Mouse (Mus musculus) CD4-positive, CD25-positive, alpha-beta regulatory T cell, adult 2 months (primary cell): Measurements from ENCODE around the gene Slc41a2.
A peak's percentile ranks its signal among the peaks of the same experiment; 100 is the strongest.
"Not testable (repeated sequence)": the region's sequence is repeated elsewhere in the genome, so short reads cannot be mapped to it uniquely, and the experiment has no call there.

ENCODE experiments used
- DNase-seq: peaks from one replicate; pipeline ENCODE4 v3.0.0-alpha.2; 2012; ENCODE audit warnings: low read depth, low spot score

Gene Slc41a2

DNA sequence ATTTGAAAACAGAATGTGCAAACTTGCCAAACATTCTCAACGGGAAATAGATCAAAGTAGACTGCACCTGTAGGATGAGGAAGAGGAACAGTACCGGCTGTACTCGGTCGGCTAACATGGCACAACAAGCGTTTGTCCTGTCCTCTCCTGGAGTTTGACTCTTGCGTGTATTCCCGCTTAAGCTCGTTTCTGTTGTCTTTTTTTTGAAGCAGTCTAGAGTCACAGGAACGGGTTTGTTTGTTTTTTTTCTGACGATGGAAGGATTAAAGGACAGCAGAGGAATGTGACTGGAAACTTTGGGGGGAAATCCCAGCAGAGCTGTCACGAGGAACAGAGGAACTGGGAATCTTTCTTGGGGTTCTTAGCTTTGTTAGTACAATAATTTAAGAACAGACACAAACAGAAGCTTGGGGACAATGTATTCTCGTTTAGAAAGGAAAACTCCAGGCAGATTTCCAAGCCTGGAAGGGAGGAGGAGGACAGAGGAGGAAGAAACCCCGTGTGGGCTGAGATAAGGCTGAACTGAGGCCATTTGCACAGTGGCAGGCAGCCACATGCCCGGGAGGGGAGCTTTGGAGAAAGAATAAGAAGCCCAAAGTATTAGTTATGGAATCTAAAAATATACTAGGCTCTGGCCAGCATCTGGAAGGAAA is 16.1 kb upstream of the Slc41a2 start:
- DNase-seq: no peak

DNA sequence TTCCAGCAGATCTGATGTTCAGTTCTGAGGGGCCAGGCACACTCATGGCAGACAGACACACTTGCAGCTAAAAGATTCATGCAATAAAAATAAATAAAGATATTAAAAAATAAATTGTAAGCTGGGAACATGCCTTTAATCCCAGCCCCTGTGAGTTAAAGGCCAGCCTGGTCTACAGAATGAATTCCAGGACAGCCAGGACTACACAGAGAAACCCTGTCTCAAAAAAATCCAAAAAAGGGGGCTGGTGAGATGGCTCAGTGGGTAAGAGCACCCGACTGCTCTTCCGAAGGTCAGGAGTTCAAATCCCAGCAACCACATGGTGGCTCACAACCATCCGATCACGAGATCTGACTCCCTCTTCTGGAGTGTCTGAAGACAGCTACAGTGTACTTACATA is 14.1 kb upstream of the Slc41a2 start:
- DNase-seq: not testable (repeated sequence)

DNA sequence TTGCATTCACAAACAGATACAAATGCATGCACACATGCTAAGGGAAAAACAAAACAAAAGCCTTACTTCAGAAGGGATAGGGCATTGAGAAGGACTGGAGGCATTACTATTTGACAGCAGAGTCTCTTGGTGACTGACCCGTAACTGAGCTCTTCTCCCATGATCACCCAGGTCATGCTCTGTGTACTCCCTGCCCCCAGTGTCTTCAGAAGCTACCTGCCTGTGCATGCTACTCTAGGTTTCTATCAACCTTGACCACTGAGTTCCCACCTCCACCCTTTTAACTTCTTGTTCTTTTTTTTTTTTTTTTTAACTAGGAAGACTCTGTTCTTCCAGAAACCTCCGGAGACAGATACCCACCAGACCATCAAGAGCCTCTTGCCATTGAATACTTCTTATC is 13.0 kb upstream of the Slc41a2 start:
- no peak for DNase-seq

DNA sequence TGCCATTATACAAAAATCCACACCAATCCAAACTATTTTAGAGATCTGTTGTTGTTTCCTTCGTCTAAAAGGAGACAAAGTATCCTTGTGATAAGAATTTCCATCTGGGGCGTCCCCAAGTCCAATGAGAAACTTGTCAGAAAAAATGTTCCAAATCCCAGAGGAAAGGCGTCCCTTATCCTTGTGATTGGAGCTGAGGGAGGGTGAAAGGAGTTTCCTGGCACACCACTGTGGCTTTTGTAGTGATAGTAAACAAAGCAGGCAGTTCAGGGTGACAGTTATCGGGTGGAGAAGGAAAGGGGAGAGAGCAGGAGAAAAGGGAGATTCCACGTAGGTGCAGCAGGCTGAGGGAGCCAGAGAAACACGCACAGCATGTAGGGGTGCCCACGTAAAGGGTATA is 9.8 kb upstream of the Slc41a2 start:
- no peak for DNase-seq

DNA sequence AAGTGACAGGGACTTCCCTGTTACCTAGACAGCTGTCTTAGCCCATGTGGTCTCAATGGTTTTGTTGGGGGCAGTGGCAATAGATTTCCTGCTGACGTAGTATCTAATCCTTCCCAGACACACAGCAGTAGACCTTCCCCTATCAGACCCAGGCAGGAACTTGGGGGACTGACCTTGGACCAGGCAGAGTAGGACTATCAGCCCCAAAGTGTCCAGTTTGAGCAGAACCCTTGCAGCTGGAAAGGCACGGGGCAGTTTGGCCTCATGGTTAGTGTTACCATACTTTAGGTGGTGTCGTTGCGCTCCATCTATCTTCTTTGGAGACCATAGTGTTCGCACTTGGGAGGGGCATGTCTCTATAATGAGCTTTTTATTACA is 8.7 kb upstream of the Slc41a2 start:
- no peak for DNase-seq

DNA sequence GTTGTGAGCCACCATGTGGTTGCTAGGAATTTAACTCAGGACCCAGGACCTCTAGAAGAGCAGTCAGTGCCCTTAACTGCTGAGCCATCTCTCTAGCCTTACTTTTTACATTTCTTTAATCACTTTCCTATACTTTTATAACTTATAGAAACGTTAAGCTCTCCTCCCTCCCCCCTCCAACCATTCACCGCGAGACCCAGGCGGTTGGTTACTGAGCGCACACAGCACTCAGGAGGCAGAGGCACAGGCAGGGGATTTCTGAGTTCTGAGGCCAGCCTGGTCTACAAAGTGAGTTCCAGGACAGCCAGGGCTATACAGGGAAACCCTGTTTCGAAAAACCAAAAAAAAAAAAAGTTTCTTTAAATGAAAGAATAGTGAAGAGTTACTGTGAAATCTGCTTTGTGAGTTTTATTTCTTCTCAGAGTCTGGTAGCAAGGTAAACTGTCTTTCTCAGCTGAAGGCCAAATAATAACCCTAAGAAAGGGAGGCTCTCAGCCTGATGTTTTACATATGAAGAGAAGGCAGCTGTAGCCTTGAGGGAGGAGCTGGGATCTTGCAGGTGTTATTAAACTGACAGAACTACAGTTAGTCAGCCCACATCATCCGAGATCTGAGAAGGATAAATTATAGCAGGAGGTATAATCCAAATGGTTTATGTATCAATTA is 8.1 kb upstream of the Slc41a2 start:
- no peak for DNase-seq

DNA sequence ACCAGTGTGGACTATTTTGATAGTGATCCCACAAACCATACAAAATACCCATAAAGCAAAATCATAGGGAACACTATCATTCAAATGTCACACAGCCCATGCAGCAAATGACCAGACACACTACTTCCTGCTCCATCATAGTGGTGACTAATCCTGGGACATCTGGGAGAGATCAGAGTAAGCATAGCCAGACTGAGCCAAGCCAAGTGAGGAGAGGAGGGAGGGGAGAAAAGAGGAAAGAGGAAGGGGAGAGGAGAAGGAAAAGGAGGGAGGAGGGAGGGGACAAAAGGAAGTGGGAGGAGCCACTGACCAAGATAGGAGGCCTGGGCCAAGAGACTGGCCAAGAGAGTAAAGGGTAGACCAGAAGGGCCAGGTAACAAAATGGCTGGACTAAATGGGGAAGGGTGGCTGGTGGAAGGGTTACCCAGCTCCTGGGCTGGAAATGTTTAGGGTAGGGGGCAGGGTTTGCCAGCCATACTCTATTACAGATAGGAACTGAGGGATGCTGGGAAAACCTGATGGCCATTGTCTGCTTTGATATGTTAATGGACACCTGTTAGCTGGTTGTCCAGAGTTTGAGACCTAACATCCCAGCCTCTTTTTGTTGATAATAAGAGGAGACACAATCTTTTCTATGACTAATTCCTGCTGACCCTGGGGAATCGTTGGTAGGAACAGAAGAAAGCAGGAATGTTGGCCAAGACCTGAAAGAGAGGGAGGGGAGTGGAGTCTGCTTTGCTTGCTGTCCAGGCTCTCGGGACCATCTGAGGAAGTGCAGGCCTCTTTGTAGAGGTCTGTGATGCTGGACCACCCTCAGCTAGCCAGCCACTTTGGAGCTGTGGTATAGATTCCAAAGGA is 6.4 kb upstream of the Slc41a2 start:
- no peak for DNase-seq

DNA sequence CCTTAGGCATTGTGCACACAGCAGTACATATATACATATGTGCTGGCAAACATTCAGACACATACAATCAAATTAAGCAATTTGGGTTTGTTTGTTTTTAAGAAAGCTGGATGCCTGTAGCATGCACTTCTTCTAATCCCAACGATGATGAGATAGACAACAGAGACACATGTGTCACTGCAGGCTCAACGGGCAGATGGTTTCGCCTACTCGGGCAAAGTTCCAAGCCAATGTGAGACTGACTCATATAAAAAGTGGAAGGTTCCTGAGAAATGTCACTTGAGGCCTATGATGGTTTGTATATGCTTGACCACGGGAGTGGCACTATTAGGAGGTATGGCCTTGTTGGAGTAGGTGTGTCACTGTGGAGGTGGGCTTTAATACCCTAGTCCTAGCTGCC is 5.5 kb upstream of the Slc41a2 start:
- DNase-seq: no peak

DNA sequence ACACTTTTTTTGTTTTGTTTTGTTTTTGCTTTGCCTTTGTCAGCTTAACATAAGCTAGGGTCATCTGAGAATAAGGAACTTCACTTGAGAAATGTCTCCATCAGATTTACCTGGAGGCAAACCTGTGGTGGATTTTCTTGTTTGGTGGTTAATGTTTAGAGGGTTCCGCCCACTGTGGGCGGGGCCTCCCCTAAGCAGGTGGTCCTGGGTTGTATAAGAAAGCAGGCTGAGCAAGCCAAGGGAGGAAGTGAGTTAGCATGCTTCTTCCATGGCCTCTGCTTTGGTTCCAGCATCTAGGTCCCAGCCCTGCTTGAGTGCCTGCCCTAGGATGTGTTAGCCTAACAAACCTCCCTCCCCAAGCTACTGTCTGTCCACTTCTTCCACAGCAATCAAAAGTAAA is 3.5 kb upstream of the Slc41a2 start:
- no peak for DNase-seq

DNA sequence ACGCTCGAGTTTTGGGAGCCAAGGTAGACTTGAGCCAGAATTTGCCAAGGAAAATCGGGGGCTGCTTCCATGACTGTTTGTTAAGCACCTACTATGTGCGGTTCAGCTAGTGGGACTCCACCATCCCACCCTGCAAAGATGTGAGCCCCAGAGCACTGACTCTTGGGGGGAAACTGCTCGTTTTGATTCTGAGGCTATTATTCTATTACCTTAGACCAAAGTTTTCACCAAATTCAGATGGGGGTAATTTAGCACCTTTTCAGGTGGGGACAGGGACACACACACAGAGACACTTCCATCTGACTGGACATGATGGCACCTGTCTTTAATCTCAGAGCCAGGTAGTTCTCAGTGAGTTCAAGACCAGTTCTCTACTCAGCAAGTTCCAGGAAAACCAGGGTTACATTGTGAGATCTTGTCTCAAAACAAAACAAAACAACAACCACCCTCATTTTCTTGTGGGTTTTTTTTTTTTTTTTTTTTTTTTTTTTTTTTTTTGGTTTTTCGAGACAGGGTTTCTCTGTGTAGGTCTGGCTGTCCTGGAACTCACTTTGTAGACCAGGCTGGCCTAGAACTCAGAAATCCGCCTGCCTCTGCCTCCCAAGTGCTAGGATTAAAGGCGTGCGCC is 403 bp upstream of the Slc41a2 start:
- no peak for DNase-seq

DNA sequence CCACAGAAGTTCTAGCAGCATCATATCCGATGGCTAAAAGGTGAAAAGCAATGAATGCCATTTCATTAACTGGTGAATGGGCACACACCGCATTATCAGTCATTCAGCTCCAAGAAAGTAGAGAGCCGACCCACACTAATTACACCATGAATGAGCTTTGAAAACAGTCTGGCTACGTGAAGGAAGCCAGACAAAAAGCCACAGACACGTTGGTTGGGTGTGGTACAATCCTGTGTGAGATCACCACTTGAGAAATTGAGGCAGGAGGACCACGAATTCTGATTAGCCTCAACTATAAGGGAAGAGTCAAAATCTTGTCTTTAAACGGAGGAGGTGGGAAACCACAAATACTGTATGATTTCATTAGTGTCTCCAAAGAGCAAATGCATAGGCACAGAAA is 1.3 kb downstream of the Slc41a2 start:
- no peak for DNase-seq

DNA sequence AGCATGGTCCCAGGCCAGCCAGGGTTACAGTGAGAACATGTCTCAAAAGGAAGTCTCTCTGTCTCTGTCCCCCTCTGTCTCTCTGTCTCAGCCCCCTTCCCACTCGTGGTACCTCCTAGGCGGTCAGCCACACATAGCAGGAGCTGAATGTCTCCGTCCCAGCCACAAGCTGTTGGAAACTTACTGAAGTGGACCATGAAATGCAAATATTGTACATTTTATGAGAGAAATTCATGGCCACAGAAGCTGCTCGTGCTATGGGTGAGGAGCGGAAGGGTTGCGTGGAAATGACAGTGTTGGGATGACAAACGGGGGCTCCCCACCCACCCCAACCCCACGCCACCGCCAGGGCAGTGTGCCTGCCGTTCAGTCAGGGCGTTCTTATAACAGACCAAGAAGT is 5.1 kb downstream of the Slc41a2 start:
- no peak for DNase-seq

DNA sequence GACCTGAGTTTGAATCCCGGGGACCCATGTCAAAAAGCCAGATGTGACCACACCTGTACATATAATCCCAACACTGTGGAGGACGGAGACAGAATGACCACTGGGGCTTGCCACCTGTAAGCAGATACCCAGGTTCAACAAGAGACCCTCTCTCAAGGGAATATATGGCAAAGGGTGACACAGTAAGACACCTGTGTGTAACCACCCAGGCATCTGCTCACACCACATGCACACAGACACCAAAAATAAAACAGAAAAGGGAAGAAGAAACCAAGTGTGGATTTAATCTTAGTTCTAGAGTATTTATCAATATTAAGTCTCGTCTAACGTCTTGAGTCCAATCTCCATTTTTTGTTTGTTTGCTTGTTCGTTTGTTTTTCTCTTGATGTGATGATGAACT is 5.9 kb downstream of the Slc41a2 start:
- DNase-seq: no peak

DNA sequence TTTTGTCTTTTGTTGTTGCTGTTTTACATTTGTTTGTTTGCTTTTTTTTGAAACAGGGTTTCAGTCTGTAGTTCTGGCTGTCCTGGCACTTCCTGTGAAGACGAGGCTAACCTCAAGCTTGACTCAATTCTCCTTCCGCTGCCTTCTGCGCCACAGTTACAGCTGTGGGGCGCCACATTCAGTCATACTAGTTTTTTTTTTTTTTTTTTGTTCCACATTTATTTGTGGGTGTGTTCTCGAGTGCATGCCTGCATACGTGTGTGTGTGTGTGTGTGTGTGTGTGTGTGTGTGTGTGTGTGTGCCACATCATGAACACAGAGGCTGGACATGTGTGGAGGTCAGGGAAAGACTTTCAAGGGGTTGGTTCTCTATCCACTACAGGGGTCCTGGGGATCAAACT is 7.3 kb downstream of the Slc41a2 start:
- DNase-seq: peak; percentile 65

DNA sequence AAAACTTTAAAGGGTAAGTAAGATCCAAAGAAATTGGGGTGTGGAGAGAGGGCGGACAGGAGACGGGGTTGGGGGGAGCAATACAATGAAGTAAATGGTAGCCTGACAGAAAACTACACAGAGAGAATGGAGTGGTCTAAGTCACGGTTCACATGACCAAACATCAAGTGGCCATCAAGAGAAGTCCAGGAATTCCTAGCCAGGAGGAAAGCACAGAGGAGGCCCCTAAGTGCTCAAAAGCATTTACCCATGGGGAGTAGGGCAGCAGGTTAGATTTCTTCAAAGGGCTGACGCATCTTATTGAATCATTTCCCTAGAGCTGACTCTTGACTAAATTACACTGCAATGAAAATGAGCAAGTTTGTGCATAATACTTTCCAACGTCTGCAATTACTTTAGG is 8.9 kb downstream of the Slc41a2 start:
- DNase-seq: no peak

DNA sequence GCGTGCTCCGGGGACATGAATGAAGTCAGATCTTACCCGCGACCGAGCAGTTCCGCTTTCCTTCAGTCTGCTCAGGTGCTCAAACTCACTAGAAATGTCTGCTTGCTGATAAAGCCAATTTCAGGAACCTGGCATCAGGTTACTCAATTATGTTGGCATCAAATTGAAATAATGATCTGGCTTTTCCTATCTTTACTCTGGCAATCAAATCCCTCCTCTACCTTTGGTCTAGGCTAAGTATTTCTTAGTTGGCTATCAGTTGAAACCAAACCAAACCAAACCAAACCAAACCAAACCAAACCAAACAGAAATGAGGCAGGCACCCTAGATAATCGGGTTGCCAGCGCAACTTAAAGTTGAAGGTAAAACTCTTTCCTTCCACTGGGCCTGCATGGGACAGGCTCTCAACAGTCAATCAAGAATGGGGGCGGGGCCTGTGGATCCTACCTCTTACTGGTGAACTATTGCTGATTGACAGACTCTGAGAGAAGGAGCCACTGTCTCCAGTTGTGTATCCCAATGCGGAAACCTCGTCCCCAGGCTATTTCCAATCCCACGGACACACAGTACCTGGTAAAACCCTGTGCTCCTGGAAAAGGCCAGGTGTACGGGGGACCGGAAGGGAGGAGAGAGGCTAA is 10.9 kb downstream of the Slc41a2 start:
- DNase-seq: no peak

DNA sequence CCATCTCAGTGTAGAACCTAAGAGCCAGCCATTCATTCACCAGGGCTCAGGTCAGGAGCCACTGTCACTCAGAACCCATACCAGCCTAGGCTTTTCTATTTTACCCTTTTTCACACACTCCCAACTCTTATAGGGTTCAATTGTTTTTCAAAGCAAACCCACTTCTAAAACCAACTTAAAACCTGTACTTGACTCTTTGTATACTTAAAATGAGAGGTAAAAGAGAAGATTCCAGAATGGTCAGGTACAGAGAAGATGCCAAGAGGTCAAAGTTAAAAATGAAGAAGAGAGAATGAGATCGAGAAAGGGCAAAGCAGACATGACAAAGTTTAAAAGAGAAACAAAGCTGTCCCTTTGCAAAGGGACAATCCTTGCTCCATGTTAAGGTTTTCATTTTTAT is 11.8 kb downstream of the Slc41a2 start:
- no peak for DNase-seq

DNA sequence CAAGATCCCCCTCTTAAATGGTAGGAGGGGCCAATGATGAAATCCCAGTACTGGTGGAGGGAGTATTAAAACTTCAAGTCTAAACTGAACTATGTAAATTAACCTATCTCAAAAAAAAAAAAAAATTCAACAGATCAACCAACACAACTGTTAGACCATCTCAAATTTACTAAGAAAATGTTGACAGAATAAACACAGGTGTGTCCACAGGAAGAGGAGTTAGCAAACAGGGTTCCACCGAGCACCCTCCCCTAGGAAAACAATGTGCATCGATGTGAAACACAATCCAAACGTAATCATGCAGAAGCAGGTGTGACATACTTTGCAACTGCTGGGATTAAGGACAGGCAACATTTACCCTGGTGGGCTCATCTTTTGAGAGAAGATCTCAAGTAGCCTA is 12.8 kb downstream of the Slc41a2 start:
- DNase-seq: no peak

DNA sequence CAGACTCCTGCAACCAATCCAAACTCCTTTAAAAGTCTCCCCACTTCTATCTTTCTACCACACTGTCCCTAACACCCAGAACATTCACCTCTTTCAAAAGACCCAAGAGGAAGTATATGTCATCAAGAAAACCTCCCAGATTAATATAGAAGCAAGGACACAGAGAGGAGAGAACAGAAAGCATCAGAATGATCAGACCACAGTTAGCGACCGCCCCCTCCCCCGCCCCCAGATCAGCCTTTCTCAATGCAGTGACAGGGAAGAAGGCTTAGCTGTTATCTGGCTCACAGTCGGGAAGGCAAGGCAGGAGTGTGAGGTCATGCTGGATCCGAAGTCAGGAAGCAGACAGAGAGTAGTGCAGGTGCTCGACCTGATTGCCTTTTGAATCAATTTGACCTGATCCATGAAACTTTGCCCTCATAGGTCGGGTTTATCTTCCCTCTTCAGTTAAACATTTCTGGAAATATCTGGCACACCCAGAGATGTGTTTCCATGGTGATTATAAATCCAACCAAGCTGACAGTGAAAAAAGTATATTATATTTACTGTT is 15.1 kb downstream of the Slc41a2 start:
- no peak for DNase-seq

DNA sequence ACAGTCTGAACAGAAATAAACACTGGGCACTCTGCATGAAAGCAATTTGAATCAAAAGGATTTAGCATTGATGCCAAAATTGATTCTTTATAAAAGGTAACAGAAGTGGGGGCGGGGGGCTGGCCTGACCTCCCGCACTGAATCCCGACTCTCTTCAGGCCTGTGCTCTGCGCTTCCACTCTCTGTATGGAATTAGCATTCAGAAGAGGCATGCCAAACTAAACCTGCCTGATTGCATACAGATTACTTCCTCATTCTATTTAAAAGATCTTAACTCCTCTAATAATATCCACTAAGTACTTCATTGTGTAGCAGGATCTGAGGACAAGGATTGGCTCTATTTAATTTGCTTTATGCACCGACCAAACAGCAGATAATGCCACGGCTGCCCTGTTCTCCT is 16.2 kb downstream of the Slc41a2 start:
- DNase-seq: no peak

DNA sequence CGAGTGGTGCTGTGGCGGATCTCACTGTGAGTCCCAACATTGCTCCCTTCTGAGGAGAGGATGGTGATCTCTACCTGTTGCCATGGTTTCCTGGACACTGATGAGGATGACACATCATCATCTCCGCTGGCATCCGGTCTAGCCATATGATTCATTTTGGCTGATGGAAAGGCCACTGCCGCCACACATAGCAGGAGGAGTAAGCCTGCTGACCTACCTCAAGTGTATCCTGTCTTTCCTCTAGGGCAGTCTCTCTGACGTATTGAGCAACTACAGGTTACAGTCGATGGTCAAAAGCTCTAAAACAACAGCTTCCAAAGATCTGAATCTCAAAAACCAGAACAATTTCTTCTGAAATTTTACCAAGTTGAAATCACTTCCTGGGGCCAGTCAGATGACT is 16.8 kb downstream of the Slc41a2 start:
- DNase-seq: no peak

DNA sequence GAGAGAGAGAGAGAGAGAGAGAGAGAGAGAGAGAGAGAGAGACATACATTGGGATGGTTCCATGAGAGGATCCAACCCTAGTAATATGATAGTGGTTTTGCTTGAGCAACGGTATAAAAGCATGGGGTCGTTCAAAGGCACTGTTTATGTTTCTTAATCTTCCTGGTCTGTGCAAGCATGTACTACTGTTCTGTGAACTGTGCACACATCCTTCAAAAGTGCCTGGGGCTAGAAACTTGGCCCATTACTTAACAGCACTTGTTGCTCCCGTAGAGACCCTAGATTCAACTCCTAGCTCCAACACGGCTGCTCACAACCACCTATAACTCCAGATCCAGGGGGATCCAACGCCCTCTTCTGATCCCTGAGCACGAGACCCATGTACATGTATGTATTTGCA is 17.3 kb downstream of the Slc41a2 start:
- no peak for DNase-seq
